Mouse (Mus musculus) retina, postnatal 1 day (tissue): ENCODE measurements around the gene Appbp2.

Experiments used
- DNase-seq: peaks from one replicate; pipeline ENCODE4 v3.0.0-alpha.2; 2012

The Appbp2 gene

DNA sequence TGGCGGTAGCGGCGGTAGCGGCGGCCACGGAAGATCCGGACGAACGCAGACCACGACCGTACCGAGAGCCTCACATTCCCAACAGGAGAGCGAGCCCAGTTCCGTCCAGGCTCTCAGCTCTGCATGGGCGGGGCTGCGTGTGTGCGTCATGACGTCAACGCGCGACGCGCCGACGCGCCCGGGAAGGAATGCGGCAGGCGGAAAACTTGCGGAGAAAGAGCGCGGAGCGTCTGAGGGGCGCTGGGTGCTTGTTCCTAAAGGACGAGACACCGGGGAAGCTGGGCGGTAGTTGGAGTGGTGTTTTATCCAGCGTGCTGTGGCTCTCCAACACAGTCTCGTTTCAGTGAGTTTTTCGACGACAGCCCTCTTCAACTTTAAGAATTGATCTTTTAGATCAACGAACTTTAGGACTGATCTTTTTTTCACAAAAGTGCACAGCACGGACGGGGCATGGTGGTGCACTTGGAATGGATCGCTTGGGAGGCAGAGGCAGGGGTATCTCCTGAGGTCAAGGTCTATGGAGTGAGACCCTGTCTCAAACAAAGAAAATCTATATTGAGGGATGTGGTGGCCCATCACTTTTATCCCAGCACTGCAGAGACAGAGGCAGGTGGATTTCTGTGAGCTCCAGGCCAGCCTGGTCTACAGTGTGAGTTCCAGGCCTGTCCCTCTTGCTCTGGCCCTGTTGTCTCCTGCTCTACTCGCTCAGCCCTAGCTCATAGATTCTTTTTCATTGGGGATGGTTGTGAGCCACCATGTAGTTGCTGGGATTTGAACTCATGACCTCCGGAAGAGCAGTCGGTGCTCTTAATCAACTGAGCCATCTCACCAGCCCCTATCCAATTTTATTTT, at the start of gene Appbp2:
Gene Appbp2, minus strand, starts transcription at position 141 of the 852 bp plus-strand sequence.
- DNase-seq = peak; percentile 97

DNA sequence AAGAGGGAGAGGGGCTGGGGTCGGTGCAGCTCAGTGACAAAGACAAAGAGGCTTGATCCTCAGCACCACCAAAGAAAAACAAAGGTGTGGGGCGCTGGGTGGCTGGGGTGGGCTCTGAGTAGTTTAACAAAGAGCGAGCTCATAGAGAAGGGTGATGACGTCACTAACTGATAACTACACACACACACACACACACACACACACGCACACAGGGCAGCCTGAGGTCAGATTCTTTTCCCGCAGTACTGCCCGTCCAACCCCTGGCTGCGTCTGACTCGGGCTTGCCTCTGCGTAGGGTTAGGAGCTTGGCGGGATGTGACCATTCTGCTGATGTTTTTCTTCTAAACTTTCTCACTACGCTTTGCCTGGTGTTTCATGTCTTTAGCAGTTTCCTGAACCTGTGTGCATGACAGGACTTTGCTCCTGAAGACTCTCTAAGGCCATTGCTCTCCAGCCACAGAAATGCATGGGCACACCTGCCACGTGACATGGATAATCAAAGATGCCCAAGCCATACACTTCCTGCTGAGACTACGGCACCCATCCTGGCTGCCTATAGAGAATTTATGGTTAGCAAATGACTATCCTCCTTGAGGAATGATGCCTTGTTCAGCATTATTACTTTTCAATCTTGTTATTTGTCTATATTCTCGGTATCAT, 46.4 kb upstream of the Appbp2 start:
- DNase-seq = no peak

DNA sequence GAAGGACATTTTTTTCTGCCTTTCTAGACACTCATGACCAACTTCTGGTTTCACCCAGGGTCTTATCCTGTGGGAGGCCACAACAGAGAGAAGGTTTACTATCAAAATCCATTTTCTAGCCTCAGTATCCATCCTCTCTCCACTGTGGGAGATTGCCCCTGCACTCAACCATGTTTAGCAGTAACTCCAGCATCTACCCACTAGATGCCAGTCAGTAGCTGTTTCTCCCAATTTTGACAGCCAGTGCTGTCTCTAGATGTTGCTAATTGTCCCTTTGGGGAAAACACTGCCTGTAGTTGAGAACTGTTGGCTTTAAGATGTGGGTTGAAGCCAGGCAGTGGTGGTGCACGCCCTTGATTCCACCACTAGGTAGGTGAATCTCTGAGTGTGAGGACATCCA, 43.2 kb upstream of the Appbp2 start:
- no peak for DNase-seq

DNA sequence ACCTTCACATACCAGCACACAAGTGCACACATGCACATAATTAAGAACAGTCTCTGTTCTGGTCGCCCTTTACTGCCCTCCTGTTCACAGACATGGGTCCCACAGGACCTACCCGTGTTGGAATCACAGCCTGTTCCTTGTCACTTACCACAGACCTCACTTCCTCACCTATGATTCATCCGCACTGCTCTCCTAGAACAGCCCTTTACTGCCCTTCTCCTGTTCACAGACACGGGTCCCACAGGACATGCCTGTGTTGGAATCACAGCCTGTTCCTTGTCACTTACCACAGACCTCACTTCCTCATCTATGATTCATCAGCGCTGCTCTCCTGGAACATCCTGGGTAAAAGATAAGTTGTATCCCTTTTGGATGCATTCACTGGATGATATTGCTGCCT, 42.7 kb upstream of the Appbp2 start:
- peak; percentile 27 for DNase-seq

DNA sequence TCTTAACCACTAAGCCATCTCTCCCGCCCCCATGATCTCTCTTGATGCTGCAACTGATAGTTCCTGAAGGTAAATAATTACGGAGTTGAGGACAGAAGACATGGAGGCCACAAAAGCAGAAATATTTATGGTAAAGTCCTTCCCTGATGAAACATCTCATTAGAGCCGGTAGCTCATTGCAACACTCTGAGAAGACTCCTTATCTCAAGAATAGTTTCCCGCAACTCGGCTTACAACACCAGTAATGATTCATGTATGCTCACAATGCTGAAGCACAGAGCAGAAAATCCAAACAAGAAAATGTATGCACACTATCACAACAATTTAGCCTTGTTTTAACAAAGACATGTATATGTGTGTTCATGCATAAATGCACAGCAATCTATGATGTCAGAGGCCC, 40.2 kb upstream of the Appbp2 start:
- DNase-seq = no peak

DNA sequence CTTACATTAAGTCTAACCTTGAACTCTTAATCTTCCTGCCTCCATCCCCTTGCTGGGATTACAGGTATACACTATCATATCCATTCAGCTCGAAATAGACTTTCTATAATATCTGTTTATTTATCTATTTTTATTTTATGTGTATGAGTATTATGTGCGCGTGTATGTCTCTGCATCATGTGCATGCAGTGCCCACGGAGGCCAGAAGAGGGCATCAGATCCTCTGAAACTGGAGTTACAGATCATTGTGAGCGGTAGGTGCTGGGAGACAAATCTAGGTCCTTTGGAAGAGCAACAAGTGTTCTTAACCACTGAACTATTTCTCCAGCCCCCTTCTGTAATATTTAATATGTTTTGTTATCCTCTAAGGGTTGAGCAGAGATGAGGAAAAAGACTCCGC, 38.4 kb upstream of the Appbp2 start:
- DNase-seq = no peak

DNA sequence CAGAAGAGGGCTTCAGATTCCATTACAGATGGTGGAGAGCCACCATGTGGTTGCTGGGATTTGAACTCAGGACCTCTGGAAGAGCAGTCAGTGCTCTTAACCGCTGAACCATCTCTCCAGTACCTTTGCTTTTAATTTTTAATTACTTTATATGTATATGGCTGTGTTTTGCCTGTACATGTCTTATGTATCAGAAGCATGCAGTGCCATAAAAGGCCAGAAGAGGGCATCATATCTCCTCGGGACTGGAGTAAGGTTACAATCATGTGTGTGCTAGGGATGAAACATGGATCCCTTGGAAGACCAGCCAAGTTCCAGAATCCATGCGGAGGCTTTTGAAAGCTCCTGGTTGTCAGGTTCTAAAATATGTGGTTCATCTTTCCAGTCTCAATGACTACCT, 35.7 kb upstream of the Appbp2 start:
- peak; percentile 69 for DNase-seq

DNA sequence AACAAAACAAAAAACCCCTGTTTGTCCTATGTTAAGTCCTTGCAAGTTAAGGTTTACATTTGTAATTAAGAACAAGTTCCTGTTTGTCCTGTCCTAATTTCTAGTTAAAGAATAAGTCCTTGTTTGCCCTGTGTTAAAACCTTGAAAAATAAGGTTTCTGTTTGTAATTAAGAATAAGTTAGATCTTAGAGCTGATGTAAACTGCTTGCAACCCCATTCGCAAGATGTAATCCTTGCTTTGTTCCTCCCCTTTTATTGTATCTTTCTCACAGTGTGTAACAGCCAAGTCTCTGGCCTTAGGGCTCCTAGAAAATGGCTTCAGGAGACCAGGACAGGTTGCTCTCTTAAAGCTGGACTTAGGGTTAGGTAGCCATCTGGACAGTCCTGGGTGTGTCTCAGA, 32.5 kb upstream of the Appbp2 start:
- DNase-seq = no peak

DNA sequence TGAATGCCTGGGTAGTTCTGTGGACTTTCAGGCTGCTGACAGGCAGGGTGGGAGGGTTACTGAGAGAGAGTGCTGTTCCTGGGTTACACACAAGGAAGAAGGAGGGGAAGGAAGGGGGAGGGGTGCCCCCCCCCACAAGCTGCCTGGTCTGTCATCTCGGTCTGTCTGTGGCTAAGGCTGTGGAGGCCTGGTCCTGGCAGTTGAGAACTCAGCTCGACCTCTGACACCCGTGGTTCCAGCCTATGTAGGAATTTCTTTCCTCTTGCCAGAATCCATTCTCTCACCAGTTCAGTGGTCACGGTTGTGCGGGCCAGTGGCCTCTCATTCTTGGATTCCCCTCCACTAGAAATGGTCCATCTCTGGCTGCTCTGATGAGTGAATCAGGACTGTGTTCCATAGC, 29.7 kb upstream of the Appbp2 start:
- DNase-seq = peak; percentile 32

DNA sequence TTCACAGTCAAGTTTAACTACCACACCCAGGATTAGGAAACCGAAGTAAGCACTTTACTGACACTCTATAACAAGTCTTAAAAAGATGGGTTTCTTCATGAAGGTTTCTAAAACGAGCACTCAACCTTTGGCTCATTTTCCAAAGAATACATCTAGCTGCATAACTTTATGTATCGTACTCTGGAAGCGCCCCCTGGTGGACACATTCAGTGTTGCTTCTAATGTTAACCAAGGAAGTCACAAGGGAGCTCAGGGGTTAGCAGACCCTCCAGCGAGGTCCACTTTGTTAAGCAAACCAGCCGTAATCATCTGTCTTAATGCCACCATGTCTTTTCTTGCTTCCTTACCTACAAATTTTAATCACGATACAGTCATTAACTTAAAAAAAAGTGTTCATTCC, 26.3 kb upstream of the Appbp2 start:
- DNase-seq = peak; percentile 84

DNA sequence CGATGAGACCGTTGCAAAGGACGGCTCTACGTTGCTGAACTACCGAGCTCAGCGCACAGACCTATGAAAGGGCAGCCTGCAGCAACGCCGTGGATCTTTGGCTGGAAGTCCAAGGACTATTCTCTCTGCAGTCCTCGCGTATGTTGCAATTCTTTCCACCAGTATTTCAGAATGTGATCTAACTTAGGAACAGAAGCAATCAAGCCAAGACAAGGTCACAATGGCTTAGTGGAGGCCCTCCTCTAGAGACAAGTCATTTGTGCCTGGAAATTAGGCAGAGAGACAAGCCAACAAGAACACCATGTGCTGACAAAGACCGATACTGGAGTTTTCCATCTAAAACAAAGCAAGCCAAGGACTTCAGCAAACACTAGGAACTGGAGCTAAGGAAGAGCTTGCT, 24.0 kb upstream of the Appbp2 start:
- DNase-seq = no peak

DNA sequence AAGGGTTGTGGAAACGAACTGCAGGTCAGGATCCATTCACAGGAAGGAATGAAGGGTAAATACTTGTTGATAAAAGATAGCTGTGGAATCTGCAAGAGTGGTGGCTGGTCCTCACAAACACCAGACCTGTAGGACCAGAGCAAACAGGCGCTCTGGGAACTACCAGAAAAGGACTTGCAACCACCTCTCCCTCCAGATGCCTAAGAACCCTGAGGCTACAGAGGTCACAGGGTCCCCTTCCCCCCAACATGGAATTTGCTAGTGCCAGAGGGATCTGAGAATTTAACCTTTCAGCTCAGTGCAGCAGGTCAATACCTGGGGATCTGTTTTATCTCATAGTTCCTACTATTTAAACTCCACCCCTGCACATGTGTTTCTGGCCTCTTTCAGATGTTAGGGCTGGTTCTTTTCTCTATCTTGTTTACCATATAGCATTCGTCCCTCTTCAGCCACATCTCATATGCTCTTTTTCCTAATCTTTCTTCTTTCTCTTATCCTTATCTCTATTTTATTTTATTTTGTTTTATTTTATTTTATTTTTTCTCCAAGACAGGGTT, 20.6 kb upstream of the Appbp2 start:
- DNase-seq = no peak

DNA sequence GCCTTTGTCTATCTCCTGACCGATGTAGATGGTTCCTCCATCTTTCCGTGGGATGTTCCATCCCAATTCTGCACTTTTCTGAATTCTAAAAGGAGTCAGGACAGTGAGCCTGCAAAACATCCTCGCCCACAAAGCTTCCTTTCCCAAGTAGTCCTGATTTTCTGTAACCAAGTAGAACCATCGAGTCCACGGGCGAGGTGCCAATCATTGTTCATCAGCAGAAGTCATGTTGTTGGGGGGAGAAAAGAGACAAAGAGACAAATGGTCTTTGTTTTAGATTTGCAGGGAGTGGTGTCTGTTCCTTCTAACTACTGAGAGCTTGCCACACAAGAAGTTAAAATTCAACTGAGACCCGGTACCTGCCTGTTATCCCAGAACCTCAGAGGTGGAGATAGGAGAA, 18.7 kb upstream of the Appbp2 start:
- DNase-seq = no peak

DNA sequence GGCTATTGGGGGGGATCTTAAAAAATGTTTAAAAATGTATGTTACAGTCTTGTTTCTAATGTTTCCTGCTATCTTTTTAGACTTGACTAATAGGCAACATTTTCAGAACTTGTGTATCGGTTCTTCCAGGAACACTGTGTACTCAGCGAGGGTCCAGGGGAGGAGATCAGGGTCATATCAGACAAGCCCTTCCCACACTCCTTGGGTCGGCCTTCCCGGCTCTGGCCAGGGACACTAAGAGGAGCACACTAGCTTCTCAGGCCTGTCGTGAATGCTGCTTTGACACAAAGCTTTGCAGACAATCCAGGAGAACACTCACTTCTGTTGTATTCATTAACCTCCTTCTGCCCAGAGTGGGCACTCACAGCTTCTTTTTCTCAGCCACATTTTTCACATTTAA, 18.1 kb upstream of the Appbp2 start:
- no peak for DNase-seq

DNA sequence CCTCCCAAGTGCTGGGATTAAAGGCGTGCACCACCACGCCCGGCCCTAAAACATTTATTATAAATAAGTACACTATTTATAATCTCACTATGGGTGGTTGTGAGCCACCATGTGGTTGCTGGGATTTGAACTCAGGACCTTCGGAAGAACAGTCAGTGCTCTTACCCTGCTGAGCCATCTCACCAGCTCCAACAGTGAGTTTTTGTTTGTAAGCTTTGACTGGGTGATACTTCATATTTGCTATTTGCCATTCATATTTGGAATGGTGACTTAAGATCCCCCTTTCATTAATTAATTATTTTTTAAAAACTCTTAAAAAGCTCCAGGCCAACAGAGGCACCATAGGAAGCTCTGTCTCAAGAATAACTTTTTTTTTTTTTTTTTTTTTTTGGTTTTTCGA, 17.0 kb upstream of the Appbp2 start:
- no peak for DNase-seq

DNA sequence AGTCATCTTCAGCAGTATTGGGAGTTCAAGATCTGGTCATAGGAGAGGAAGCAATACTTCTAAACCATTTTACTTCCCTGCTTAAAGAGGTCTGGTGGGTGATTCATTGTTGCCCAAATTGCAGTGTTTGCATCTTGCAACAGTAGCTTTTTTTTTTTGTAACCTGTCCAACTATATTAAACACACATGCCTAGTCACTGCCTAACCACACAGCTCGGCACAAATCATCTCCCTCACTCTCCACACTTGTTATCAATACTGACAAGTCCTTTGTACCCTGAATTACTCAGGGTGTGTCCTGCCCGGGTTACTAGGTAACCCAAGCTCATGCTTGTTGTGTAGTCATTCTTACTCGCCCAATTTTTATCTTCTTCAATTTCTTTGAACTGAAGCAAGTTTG, 15.5 kb upstream of the Appbp2 start:
- peak; percentile 62 for DNase-seq

DNA sequence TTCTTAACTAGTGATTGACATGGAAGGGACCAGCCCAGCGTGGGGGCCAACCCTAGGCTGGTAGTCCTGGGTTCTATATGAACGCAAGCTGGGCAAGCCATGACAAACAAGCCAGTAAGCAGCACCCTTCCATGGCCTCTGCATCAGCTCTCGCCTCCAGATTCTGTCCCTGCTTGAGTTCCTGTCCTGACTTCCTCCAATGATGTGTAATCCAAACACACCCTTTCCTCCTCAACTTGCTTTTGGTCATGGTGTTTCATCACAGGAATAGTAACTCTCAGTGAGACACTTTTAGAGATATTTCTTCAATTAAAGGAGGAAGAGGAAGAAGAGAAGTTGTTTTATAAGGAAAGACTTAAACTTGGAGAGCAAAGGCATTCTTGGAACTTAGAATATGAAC, 14.4 kb upstream of the Appbp2 start:
- no peak for DNase-seq

DNA sequence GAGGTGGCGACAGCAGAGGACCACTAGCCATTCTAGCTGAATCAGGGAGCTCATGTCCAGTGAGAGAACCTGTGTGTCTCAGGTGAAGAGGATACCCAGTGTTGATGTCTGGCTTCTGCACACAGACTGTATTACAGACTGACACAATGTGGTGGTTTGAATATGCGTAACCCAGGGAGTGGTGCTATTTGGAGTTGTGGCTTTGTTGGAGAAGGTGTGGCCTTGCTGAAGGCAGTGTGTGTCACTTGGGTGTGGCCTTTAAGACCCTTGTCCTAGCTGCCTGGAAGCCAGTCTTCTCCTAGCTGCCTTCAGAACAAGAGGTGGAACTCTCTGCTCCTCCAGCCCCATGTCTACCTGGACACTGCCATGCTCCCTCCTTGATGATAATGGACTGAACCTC, 13.2 kb upstream of the Appbp2 start:
- DNase-seq = no peak

DNA sequence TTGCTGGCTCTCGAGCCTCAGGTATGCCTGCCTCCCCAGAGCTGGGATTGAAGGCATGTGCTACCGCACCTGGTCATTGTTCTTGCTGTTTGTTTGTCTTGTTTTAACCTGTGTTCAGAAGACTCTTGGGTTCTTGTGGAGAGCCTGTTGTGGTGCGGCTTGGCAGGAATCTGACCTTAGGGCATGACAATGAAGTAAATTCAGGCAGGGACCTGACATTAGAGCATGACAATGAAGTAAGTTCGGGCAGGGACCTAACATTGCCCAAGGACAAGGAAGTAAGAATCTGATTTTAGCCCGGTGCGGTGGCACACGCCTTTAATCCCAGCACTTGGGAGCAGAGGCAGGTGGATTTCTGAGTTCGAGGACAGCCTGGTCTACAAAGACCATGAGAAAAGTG, 6.3 kb upstream of the Appbp2 start:
- DNase-seq = no peak

DNA sequence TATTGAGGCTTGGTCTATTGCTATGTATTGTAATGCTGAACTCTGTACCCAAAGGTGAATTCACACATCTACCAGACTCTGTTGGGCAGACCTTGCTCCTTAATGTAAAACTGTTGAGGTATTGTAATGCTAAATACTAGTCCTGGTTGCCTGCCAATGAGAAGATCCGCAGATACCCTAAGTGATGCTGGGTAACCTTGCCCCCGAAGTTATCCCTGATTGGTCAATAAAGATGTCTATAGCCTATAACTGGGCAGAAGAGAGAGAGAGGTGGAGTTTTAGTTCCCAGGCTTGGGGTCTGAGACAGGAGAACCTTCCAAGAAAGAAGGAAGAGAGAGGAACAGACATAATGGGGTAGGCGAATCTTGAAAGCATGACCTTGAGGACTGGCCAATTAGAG, 5.3 kb upstream of the Appbp2 start:
- DNase-seq = no peak

DNA sequence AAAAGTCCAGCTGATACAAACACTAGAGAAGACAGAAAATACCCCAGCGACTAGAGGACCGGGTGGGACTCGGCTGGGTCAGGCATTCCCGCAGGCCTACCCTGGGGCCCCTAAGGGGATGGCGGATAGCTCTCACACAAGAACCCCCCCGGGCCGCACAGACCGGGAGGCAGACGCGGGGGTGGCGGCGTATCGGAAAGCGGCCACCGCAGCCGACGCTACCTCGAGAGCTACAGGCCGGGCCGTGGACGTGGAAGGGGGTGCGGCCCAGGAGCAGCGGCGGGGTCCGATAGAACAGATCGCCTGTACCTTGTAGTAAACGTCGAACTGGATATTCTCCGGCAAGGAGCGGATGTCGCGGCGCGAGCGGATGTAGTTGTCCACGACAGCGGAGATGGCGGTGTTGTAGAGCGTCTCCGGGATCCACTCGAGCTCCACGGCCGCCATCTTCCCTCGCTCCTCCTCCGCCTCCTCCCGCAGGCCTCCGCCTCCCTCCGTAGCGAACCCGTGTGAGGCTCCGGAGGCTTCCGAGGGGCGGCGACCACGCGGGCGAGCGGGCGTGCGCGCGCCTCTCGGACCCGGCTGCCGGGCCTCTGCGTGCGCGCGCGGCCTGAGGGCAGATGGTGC, 454 bp downstream of the Appbp2 start:
- peak; percentile 93 for DNase-seq

DNA sequence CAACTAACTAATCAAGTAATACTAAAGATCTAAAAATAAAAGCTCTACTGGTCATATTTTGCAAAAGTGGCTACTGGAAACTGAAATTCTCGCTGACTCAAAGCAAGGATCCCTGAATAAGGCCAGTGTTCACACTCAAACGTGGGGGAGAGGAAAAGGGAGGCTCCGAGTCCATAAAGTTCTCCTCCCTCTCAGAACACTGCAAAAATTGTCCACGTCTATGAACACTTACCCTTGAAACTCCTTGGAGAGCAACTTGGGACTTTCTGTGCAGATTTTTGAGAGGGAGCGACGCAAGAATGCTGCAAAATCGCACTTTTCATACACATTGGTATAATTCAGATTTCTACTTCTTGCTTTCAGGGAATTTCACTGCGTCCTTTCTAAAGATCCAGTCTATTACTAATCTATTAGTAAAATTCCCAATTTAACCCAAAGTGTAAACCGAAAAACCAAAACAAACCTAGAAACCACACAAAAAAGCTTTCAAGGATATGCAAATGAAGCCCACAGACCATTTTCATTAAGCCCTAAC, 1.2 kb downstream of the Appbp2 start:
- peak; percentile 4 for DNase-seq

DNA sequence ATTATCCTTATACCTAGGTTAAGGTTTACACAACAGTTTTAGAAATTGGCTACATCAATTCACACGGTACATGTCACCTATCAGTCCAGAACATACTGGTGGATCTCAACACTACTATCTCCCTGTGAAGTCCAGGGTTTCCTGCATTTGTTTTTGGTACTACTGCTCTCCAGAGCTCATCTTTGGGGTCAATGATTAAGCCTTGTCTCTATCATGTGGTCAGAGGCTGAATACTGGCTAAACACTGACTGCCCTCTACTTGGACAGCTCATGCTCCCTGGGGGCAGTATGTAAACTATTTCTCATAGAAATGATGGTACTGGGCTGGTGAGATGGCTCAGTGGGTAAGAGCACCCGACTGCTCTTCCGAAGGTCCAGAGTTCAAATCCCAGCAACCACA, 11.7 kb downstream of the Appbp2 start:
- no peak for DNase-seq

DNA sequence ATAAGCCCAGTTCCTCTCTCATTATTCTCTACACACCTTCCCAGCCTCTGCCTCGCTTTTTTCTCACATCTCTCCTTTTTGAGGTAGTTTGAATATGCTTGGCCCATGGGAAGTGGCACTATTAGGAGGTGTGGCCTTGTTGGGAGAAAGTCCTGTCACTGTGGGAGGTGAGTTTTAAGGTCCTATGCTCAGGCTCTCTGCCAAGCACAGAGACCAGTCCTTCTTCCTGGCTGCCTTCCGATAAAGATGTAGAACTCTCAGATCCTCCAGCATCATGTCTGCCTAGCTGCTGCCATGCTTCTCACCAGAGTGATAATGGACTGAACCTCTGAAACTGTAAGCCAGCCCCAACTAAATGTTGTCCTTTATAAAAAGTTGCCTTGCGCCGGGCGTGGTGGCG, 12.4 kb downstream of the Appbp2 start:
- no peak for DNase-seq
